Mouse (Mus musculus) limb, embryonic 11.5 days (tissue): ENCODE measurements around the gene Plrg1. TPM values are rescaled to one million over a fixed set of nuclear protein-coding genes. Genes with fewer than 3 reads are reported as not detected.

Source experiments
- ATAC-seq: fragments of 200-750 bp; cut with Nextera tagmentation; 2 replicates; pipeline ENCODE4 v1.8.0; 2017; ENCODE audit warnings: low read depth; ENCODE audit not compliant: insufficient number of reproducible peaks, low FRiP score, low TSS enrichment
- DNase-seq: peaks from one replicate; pipeline ENCODE4 v3.0.0-alpha.2; 2015; ENCODE audit warnings: low spot score
- H3K27ac ChIP-seq: fragments of 300-500 bp; sonication (generic); replicated peaks from 2 replicates; pipeline ENCODE4 v1.5.1; 2014; ENCODE audit warnings: low read depth, mild to moderate bottlenecking, low read length
- H3K27me3 ChIP-seq: fragments of 300-500 bp; sonication (generic); 2 replicates; pipeline ENCODE4 v1.6.1; 2014; ENCODE audit warnings: mild to moderate bottlenecking, low read length, mixed read lengths; ENCODE audit not compliant: control insufficient read depth, insufficient read depth
- H3K36me3 ChIP-seq: fragments of 300-500 bp; sonication (generic); 2 replicates; pipeline ENCODE4 v1.6.1; 2014; ENCODE audit warnings: mild to moderate bottlenecking, low read length, moderate library complexity, mixed read lengths; ENCODE audit not compliant: control insufficient read depth, insufficient read depth
- H3K4me1 ChIP-seq: fragments of 300-500 bp; sonication (generic); 2 replicates; pipeline ENCODE4 v1.6.1; 2014; ENCODE audit warnings: low read length, mixed read lengths; ENCODE audit not compliant: control insufficient read depth, insufficient read depth
- H3K4me2 ChIP-seq: fragments of 300-500 bp; sonication (generic); 2 replicates; pipeline ENCODE4 v1.6.1; 2014; ENCODE audit warnings: low read depth, mild to moderate bottlenecking, moderate library complexity; ENCODE audit not compliant: severe bottlenecking
- H3K4me3 ChIP-seq: fragments of 300-500 bp; sonication (generic); 2 replicates; pipeline ENCODE4 v1.5.1; 2014; ENCODE audit warnings: low read depth, low read length
- H3K9ac ChIP-seq: fragments of 300-500 bp; sonication (generic); 2 replicates; pipeline ENCODE4 v1.6.1; 2014; ENCODE audit warnings: mild to moderate bottlenecking, low read length
- H3K9me3 ChIP-seq: fragments of 300-500 bp; sonication (generic); 2 replicates; pipeline ENCODE4 v1.6.1; 2016; ENCODE audit warnings: low read length; ENCODE audit not compliant: control insufficient read depth
- WGBS: fragments of 180-500 bp; shearing (Covaris S2); extraction: QIAGEN DNeasy Blood & Tissue Kit; methylation state at CpG from one replicate; pipeline ENCODE4 v1.1.7; 2014; 5-methylcytosine and 5-hydroxymethylcytosine counted together
- polyA plus RNA-seq: library from polyadenylated mRNA; unstranded; fragments of >200 nt; fragmentation: Nextera tagmentation; extraction: Ambion mirVana; gene quantifications from 2 replicates; pipeline ENCODE4 v1.2.1, GENCODE M21; 2014

The Plrg1 gene
- polyA plus RNA-seq, 1 experiment from 2014 or later = 140 TPM

DNA sequence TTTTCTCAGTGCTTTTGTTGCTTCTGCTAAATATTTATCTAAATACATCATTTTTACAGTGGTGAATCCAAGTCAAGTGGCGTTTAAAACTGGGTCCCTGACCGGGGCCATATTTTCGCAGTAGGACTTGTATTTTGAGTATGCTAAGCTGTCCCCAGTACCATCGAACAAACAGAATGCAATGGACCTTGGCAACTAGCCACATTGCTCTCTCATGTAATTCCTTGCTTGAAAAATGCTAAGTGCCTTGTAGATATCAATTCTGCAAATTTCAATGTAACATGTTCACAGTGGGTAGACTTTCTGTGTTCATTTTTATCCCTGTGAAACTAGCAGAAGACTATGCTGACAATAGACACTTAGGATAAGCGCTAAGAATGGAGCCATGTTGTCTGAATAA is 34.1 kb upstream of the Plrg1 start:
- H3K4me1 ChIP-seq = no peaks in the 10 kb centered on the region
- no peaks in the 10 kb centered on the region for H3K9me3 ChIP-seq
- ATAC-seq (no peak), DNase-seq (no peak)
- H3K36me3 ChIP-seq = no peaks in the 10 kb centered on the region
- no peak overlapping the region for H3K9ac ChIP-seq
- no peak overlapping the region for H3K4me2 ChIP-seq
- no peak overlapping the region for H3K27ac ChIP-seq
- H3K27me3 ChIP-seq = no peaks in the 10 kb centered on the region
- 92% methylated on average over 5 of the region's 5 CpGs for WGBS
- no peak overlapping the region for H3K4me3 ChIP-seq

DNA sequence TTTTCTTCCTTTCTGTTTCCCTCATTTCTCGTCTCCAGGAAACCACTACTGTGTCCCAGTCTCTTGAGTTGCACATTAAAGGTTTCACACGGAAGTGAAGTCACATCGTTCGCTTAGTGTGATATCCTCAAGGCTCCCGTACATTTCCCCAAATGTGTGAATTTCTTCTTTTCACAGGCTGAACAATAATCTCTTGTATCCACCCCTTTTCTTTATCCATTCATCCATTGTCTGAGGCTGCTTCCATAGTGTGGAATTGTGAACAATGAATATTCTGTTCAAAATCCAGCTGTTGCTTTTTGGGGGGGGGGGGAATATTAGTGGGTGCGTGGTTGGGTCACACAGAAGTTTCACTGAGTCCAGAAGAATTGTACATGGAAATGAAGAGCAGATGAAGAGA is 30.3 kb upstream of the Plrg1 start:
- 84% methylated on average over 6 of the region's 6 CpGs for WGBS
- no peak for ATAC-seq

DNA sequence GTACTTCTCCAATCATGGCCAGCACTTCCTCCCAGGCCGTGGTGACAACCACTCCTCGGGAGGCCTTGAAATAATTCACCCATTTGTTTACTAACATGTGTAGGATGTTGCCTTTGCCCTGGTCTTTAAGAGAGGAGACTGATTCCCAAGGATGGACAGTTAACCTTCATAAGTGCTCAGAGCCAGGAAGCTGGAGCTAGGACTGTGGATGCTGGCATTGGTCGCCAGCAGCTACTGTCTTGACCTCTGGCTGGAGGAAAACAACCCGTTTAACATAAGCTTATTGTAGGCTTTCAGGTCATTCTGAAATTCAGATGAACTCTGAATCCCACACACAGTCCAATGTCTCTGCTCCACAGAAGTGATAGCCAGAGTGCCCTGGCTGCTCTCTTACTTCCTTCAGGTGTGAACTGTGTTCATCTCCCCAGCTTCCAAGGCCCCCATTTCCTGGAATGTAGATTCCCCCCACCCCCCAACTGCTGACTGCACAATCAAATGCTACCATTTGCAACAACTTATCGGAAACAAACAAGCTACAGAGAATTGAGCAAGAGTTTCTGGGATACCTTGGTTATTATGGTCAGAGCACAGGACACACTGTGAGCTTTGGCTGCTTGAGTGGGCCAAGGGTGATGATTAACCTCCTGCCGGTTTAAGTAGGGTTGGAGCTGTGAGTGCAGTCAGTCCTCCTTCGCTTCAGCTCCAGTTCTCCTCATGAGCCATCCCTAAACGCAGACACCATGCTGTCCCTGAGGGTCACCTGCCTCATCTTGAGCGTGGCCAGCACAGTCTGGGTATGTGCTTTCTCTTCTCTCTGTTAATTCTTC is 29.6 kb upstream of the Plrg1 start, which contains the start of gene Fga:
Gene Fga, plus strand, starts transcription at position 602 of the 827 bp plus-strand sequence.
- no peaks in the 10 kb centered on the region for H3K9me3 ChIP-seq
- no peaks in the 10 kb centered on the region for H3K4me1 ChIP-seq
- no peaks in the 10 kb centered on the region for H3K36me3 ChIP-seq
- DNase-seq (no peak), ATAC-seq (no peak)
- no peaks in the 10 kb centered on the region for H3K27me3 ChIP-seq
- H3K27ac ChIP-seq = no peak within 1 kb of the TSS
- H3K9ac ChIP-seq = no peak within 1 kb of the TSS
- no peak within 1 kb of the TSS for H3K4me2 ChIP-seq
- WGBS = 83% methylated on average over 9 of the region's 9 CpGs
- no peak within 1 kb of the TSS for H3K4me3 ChIP-seq

More for the DNA sequence above, 30.3 kb upstream of the Plrg1 start:
- H3K4me1 ChIP-seq = no peaks in the 10 kb centered on the region
- no peak overlapping the region for H3K27ac ChIP-seq
- no peak overlapping the region for H3K4me2 ChIP-seq
- DNase-seq = no peak
- no peak overlapping the region for H3K9ac ChIP-seq
- no peaks in the 10 kb centered on the region for H3K36me3 ChIP-seq
- H3K4me3 ChIP-seq = no peak overlapping the region
- no peaks in the 10 kb centered on the region for H3K27me3 ChIP-seq
- no peaks in the 10 kb centered on the region for H3K9me3 ChIP-seq

DNA sequence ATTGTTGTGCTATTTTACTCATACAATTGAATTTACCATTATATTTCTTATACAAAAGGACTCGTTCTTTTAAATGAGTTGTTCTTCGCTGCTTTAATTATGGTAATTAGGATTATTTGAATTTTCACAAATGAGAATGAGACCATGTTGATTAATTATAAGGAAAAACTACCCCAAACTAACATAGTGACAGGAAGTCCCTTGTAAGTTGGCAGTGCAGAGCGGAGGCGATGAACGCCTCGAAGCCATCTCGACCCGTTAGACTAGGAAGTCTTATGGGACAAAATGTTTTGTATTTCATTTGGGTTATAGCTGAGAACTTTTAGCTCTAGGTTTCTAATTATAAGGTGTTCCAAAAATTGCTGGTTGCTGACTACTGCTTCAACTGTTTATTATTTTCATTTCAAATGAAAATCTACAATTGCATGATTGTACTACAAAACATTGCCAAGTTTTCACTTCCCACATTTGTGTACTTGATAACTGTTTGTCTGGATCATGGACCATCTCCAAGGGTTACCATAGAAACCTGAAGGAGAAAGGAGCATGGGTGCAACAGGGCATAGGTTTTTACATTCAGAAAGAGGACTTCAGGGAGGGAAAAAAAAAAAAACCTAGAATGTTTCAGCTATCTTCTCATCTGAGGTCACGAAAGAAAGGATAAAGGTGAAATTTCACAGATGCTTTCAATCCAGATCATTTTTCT is 27.6 kb upstream of the Plrg1 start:
- DNase-seq (no peak), ATAC-seq (no peak)
- Histone ChIP-seq H3K4me1 (no peaks in the 10 kb centered on the region), H3K27ac (no peak overlapping the region), H3K9me3 (no peaks in the 10 kb centered on the region), H3K27me3 (no peaks in the 10 kb centered on the region), H3K36me3 (no peaks in the 10 kb centered on the region), H3K4me2 (no peak overlapping the region), H3K9ac (no peak overlapping the region), H3K4me3 (no peak overlapping the region)
- 92% methylated on average over 9 of the region's 9 CpGs for WGBS

DNA sequence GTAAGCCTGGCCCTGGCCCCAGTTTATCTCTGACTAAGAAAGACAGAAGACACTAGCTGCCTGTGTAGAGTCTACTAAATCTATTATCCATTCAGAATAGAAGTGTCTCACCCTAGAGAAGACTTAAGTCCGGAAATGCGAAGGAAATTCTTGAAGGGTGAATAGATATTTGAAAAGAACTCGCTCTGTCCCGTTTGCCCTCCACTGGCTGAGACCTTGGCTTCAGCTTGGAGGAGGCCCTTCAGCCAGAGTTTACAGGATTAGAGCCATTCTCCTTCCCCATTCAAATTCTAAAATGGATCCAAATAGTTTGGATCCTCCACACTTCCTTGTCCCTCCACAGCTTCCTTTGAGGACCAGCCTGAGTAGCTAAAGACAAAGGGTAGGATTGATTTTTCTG is 25.0 kb upstream of the Plrg1 start:
- Histone ChIP-seq H3K27me3 (no peaks in the 10 kb centered on the region), H3K9ac (no peak overlapping the region), H3K4me3 (no peak overlapping the region), H3K36me3 (no peaks in the 10 kb centered on the region), H3K4me1 (no peaks in the 10 kb centered on the region), H3K27ac (no peak overlapping the region), H3K4me2 (no peak overlapping the region), H3K9me3 (no peaks in the 10 kb centered on the region)
- ATAC-seq (no peak), DNase-seq (no peak)
- WGBS = 93% methylated on average over 4 of the region's 4 CpGs

DNA sequence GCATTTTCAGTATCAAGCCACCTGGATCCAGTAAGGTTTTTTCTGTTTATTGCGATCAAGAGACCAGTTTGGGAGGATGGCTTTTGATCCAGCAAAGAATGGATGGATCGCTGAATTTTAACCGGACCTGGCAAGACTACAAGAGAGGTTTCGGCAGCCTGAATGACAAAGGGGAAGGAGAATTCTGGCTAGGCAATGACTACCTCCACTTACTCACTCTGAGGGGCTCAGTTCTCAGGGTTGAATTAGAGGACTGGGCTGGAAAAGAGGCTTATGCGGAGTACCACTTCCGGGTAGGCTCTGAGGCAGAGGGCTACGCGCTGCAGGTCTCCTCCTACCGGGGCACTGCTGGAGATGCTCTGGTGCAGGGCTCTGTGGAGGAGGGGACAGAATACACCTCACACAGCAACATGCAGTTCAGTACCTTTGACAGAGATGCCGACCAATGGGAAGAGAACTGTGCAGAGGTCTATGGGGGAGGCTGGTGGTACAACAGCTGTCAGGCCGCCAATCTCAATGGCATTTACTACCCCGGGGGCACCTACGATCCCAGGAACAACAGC is 22.5 kb upstream of the Plrg1 start:
- Histone ChIP-seq H3K9ac (no peak overlapping the region), H3K4me2 (no peak overlapping the region), H3K4me1 (no peaks in the 10 kb centered on the region), H3K36me3 (no peaks in the 10 kb centered on the region), H3K4me3 (no peak overlapping the region), H3K27me3 (no peaks in the 10 kb centered on the region), H3K9me3 (no peaks in the 10 kb centered on the region), H3K27ac (no peak overlapping the region)
- no peak for ATAC-seq
- no peak for DNase-seq
- 48% methylated on average over 13 of the region's 13 CpGs for WGBS

DNA sequence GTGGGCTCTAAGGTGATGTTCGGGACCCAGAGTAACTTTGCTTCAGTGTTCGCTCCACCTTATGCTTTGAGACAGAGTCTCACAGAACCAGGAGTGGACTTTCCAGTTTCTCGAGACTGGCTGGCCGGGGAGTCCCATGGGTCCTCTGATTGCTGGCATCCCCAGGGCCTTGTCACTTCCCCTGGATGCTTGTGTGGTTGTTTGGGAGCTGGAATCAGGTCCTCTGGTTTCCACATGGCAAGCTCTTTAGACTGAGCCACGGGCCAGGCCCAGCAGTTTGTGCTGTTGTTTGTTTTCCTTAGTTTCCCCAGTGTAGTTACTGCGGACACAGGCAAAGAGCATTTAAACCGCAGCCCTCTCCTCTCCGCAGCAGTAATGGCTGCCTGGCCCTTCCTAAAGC is 21.5 kb upstream of the Plrg1 start:
- Histone ChIP-seq H3K4me2 (no peak overlapping the region), H3K9ac (no peak overlapping the region), H3K27me3 (no peaks in the 10 kb centered on the region), H3K36me3 (no peaks in the 10 kb centered on the region), H3K4me3 (no peak overlapping the region), H3K4me1 (no peaks in the 10 kb centered on the region), H3K27ac (no peak overlapping the region), H3K9me3 (no peaks in the 10 kb centered on the region)
- ATAC-seq (no peak), DNase-seq (no peak)
- 79% methylated on average over 8 of the region's 8 CpGs for WGBS

DNA sequence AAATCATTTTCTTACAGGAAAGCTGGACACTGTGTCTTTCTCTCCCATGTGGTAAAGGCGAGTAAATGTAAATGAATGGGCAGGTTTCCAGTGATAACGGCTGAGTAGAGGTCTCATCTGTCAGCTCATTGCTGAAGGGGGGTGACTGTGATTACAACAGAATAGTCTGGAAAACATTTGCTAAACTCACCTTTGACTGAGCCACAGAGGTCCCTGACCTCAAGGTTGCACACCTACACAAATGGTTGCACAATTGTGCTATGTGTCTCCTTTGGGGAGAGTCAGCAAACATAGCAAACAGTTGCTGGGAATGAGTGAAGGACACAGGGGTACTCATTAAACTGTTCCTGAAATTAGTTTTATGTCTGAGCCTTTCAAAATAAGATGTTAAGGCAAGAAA is 16.5 kb upstream of the Plrg1 start:
- no peak for DNase-seq
- no peak for ATAC-seq
- no peaks in the 10 kb centered on the region for H3K4me1 ChIP-seq
- no peak overlapping the region for H3K27ac ChIP-seq
- H3K36me3 ChIP-seq = no peaks in the 10 kb centered on the region
- H3K9ac ChIP-seq = no peak overlapping the region
- H3K9me3 ChIP-seq = no peaks in the 10 kb centered on the region
- no peaks in the 10 kb centered on the region for H3K27me3 ChIP-seq
- no peak overlapping the region for H3K4me3 ChIP-seq
- H3K4me2 ChIP-seq = no peak overlapping the region
- 85% methylated on average over 2 of the region's 2 CpGs for WGBS
